Mouse (Mus musculus) intestine, postnatal 0 days (tissue): ENCODE measurements at regions not wholly inside any gene's neighbourhood (a gene's known extent, or its start where the extent isn't known, plus 50 kb on each side); places are given as distances from the start of the nearest gene placed in this dataset.

Experiments
- ATAC-seq: fragments of 200-750 bp; cut with Nextera tagmentation; 2 replicates; pipeline ENCODE4 v1.8.0; 2017; ENCODE audit warnings: mild to moderate bottlenecking, moderate TSS enrichment, moderate library complexity
- H3K27ac ChIP-seq: fragments of 300-500 bp; sonication (generic); 2 replicates; pipeline ENCODE4 v1.5.1; 2014; ENCODE audit warnings: mild to moderate bottlenecking, low read depth, low read length, moderate library complexity
- H3K27me3 ChIP-seq: fragments of 300-500 bp; sonication (generic); replicated peaks from 2 replicates; pipeline ENCODE4 v1.6.1; 2014; ENCODE audit warnings: low read length, mixed read lengths; ENCODE audit not compliant: control insufficient read depth, insufficient read depth
- H3K36me3 ChIP-seq: fragments of 300-500 bp; sonication (generic); 2 replicates; pipeline ENCODE4 v1.6.1; 2014; ENCODE audit warnings: mild to moderate bottlenecking, moderate library complexity; ENCODE audit not compliant: control insufficient read depth, insufficient read depth
- H3K4me1 ChIP-seq: fragments of 300-500 bp; sonication (generic); replicated peaks from 2 replicates; pipeline ENCODE4 v1.6.1; 2014; ENCODE audit warnings: antibody characterized with exemption, low read length, mixed read lengths; ENCODE audit not compliant: control insufficient read depth, insufficient read depth
- H3K4me2 ChIP-seq: fragments of 300-500 bp; sonication (generic); replicated peaks from 2 replicates; pipeline ENCODE4 v1.6.1; 2014; ENCODE audit warnings: low read depth, mild to moderate bottlenecking, moderate library complexity
- H3K4me3 ChIP-seq: fragments of 300-500 bp; sonication (generic); 2 replicates; pipeline ENCODE4 v1.5.1; 2014; ENCODE audit warnings: low read depth, low read length
- H3K9ac ChIP-seq: fragments of 300-500 bp; sonication (generic); 2 replicates; pipeline ENCODE4 v1.6.1; 2014; ENCODE audit warnings: mild to moderate bottlenecking, low read depth, low read length
- H3K9me3 ChIP-seq: fragments of 300-500 bp; sonication (generic); 2 replicates; pipeline ENCODE4 v1.6.1; 2016; ENCODE audit warnings: mixed run types; ENCODE audit not compliant: control insufficient read depth
- CTCF ChIP-seq: sonication (generic); IDR thresholded peaks from 2 replicates; pipeline ENCODE4 v1.5.1; 2016; ENCODE audit warnings: low read depth, mild to moderate bottlenecking, control low read depth, antibody characterized with exemption, moderate library complexity
- WGBS: fragments of 180-500 bp; shearing (Covaris S2); extraction: QIAGEN DNeasy Blood & Tissue Kit; methylation state at CpG from one replicate; pipeline ENCODE4 v1.1.7; 2014; 5-methylcytosine and 5-hydroxymethylcytosine counted together

DNA sequence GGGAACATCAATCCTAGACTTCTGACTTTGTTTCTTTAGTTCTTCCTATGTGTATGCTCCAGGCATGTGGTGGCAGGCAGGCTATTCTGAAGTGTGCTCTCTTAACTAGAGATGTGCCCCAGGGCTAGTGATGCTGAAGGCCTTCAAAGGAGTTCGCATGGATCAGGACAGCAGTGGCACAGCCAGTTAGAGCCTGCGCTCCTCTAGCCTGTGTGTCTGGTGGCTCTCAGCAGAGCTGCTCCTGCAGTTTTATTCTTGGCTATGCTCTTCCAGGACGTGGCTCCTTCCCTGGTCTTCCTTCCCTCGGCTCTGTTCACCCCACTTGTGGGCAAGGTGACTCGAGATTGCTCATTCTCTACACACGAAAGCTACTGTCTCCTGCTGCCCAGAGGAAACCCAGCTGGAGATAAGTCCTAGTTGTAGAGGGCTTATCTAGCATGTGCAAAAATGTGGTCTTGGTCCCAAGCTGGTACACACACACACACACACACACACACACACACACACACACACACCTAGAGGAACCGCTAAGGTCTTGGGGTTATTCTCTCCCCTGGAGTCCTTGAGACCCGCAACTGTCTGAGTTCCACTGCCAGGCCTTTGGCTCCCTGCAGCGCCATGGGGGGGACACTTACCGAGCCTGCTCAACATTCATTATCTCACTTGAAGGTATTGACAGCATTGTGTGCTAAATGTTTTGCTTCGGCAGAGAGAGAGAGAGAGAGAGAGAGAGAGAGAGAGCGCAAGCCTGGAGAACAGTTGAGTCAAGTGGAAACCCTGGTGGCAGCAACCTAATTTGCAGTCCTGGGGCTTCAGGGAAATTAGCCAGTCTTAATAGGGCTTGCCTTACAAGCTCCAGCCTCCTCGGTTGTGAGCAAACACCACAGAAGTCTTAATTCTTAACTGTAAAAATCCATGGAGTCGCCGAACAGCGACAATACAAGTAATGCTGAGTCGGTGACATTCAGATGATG is 110.4 kb upstream of the Smim15 start:
- Histone ChIP-seq H3K36me3 (no peaks in the 10 kb centered on the region), H3K27ac (no peak overlapping the region), H3K9me3 (no peaks in the 10 kb centered on the region), H3K27me3 (no peaks in the 10 kb centered on the region), H3K4me1 (no peaks in the 10 kb centered on the region), H3K9ac (no peak overlapping the region), H3K4me3 (no peak overlapping the region), H3K4me2 (no peak overlapping the region)
- no peak for ATAC-seq
- peak; percentile 19; the same call in 1 of the 2 replicates for TF ChIP-seq CTCF
- 64% methylated on average over 17 of the region's 17 CpGs for WGBS

DNA sequence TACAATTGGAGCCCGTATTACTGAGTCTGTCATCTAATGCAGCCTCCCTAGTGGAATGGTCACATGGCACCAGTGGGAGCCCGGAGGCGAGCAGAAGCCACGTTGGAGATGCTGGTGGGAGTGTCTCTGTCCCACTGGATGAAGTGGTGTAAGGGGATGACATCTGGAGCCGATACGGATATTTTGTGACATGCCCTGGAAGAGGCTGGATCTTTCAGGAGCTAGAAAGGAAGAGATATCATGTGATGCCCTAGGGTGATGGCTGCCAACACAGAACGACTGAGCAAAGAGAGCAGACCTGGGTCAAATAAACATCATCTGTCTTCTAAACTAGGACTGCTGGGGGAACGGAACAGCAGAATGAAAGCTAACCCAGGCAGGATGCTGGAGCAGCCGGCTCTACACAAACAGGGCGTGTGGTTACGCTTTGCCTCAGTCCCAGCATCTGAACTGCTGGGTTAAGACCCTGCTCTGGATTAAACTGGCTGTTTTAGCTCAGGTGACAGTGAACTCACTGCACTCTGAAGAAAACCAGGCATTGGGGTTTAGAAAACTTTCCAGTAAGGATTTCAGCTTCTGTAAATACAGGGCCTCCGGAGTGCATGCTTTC is 111.7 kb upstream of the Smim15 start:
- ATAC-seq = no peak
- no peaks in the 10 kb centered on the region for H3K36me3 ChIP-seq
- H3K27ac ChIP-seq = no peak overlapping the region
- WGBS = 55% methylated on average over 12 of the region's 12 CpGs
- no peak for TF ChIP-seq CTCF
- no peak overlapping the region for H3K4me3 ChIP-seq
- no peaks in the 10 kb centered on the region for H3K27me3 ChIP-seq
- no peak overlapping the region for H3K4me2 ChIP-seq
- no peaks in the 10 kb centered on the region for H3K4me1 ChIP-seq
- H3K9ac ChIP-seq = no peak overlapping the region
- no peaks in the 10 kb centered on the region for H3K9me3 ChIP-seq

DNA sequence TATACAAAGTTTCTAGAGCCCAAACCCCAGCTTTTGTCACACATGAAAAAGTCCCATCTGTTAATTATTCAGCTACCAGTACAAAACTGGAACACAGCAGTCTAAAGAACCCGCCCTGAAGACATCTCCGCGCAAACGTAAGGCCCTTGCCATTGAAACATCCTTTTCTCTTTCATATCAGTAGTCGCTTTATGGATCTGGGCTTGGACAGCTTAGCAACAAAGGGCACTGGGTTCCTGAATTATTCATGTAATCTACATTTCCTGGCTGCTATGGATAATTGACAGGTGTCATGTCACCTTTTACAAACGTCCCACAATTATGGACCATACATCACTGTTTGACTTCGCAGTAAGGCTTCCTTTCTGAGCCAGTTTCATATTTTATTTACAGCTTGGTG is 113.0 kb upstream of the Smim15 start:
- Histone ChIP-seq H3K27me3 (no peaks in the 10 kb centered on the region), H3K9ac (no peak overlapping the region), H3K9me3 (no peaks in the 10 kb centered on the region), H3K4me3 (no peak overlapping the region), H3K36me3 (no peaks in the 10 kb centered on the region), H3K27ac (no peak overlapping the region), H3K4me2 (no peak overlapping the region), H3K4me1 (no peaks in the 10 kb centered on the region)
- TF ChIP-seq CTCF = no peak
- WGBS = 85% methylated on average over 7 of the region's 7 CpGs
- no peak for ATAC-seq

DNA sequence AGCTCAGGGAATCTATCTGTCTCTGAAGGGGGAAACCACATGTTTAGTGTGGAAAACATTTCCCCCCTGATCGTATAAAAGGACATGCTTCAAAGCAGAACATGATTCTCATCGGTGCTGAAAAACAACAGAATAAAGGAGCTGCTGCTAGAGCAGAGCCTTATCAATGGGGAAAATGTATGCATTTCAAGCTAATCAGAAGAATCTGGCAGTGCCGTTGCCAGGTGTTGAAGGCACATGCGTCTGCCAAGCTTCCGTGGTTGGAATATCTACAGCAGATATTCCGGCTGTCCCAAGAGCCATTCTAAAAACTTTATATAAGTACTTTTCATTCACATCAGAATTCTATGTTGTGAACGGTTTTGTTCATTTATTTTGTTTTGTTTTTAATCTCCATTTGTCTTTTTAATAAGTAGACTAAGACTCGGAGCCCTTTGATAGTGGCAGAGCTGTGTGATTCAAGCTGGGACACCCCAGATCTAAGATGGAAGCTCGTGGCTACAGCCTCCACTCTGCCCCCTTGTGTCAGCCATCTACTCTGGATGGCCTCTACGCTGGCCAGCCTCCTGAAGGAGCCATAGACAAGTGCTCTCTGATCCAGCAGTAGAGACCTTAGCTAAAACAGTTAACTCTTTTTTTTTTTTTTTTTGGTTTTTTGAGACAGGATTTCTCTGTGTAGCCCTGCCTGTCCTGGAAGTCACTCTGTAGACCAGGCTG is 116.6 kb upstream of the Smim15 start:
- Histone ChIP-seq H3K27me3 (no peaks in the 10 kb centered on the region), H3K27ac (no peak overlapping the region), H3K9ac (no peak overlapping the region), H3K4me2 (no peak overlapping the region), H3K4me3 (no peak overlapping the region), H3K9me3 (no peaks in the 10 kb centered on the region), H3K4me1 (no peaks in the 10 kb centered on the region), H3K36me3 (no peaks in the 10 kb centered on the region)
- ATAC-seq = no peak
- TF ChIP-seq CTCF = peak; percentile 44
- WGBS = 78% methylated on average over 10 of the region's 10 CpGs

DNA sequence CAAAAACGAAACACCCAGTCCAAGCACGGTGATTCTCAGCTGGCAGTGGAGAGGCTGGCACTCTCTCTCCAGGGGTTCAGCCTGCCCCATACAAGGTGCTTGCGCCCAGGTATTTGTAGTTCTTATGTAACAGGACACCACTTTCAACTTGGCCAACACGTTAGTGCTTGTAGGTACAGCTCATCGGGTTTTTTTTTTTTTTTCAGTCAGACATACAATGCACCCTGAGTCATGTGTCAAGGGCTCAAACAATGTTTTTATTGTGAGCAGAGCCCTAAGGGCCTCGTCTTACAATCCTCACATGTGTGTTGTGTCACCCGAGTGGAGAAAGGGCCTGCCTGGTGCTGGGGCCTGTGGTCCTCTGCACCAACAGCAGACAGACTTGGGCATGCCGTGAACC is 118.8 kb upstream of the Smim15 start:
- WGBS = 65% methylated on average over 8 of the region's 8 CpGs
- TF ChIP-seq CTCF = no peak

More for the DNA sequence above, 118.8 kb upstream of the Smim15 start:
- no peaks in the 10 kb centered on the region for H3K36me3 ChIP-seq
- H3K9me3 ChIP-seq = no peaks in the 10 kb centered on the region
- no peak overlapping the region for H3K4me2 ChIP-seq
- H3K4me1 ChIP-seq = no peaks in the 10 kb centered on the region
- H3K27me3 ChIP-seq = no peaks in the 10 kb centered on the region
- H3K27ac ChIP-seq = no peak overlapping the region
- H3K9ac ChIP-seq = no peak overlapping the region
- ATAC-seq = no peak
- no peak overlapping the region for H3K4me3 ChIP-seq
